Mouse (Mus musculus): Measurements from ENCODE around the gene Ptov1. TPM values are rescaled to one million over a fixed set of nuclear protein-coding genes. Genes with fewer than 3 reads are reported as not detected.

Ptov1 gene
- total and polyA plus RNA-seq, 2 experiments from 2014 or later: 498 to 513 TPM

DNA sequence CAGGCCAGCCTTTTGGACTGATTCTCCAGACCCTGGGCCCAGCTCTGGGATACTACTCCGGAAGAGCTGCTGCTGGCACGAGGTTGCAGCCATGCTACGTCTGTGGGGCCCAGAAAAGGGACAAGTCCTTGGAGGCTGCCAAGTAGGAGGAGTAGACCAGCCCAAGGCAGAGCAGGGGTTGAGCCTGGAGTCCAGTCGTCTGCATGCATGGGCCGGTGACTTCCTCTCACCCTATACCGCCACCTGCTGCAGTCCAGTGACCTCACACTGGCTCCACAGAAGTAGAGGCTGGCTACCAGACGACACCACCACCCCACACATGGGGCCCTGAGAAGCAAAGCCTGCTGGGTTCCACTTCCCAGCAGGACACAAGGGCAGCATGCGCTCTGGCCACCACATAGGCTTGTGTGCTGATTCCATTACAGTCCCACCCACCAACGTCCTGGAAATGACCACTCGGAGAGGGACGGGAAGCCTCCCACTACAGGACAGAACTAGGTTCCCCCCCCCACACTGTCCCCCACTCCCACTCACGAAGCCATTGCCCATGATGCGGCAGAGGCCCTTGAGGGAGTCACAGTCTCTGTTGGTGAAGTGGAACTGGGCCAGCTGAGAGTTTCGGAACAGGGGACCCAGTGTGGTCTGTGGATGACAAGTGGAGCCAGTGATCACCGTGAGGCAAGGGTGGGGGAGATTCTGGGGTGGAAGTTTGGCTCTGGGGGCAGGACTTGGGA lies 3.1 kb downstream of the Ptov1 start:
- ATAC-seq (no peak), DNase-seq (no peak)
- no peaks in the 10 kb centered on the region for H3K9me3 ChIP-seq (ENCODE audit: low read length)
- no peak overlapping the region for H3K27ac ChIP-seq (ENCODE audit: low read depth, low read length)
- H3K9ac ChIP-seq: no peak overlapping the region; the same call in 1 of the 2 replicates
- peak overlapping the region; percentile 80 for H3K4me2 ChIP-seq (ENCODE audit: low read depth)
- no peaks in the 10 kb centered on the region for H3K27me3 ChIP-seq (ENCODE audit: insufficient read depth, low read length)
- 35% methylated on average over 15 of the region's 15 CpGs for WGBS
- H3K4me1 ChIP-seq (ENCODE audit: insufficient read depth): peaks cover 18% of the 10 kb centered on the region
- no peak for TF ChIP-seq CTCF (IDR thresholded peaks at IDR 0.05; ENCODE audit: low read depth)
- H3K36me3 ChIP-seq (ENCODE audit: insufficient read depth): peaks cover 44% of the 10 kb centered on the region
- 0 out of 2 replicates have a peak overlapping the region, but pooled peaks have one; percentile 82 for H3K4me3 ChIP-seq (ENCODE audit: low read depth, low read length)

DNA sequence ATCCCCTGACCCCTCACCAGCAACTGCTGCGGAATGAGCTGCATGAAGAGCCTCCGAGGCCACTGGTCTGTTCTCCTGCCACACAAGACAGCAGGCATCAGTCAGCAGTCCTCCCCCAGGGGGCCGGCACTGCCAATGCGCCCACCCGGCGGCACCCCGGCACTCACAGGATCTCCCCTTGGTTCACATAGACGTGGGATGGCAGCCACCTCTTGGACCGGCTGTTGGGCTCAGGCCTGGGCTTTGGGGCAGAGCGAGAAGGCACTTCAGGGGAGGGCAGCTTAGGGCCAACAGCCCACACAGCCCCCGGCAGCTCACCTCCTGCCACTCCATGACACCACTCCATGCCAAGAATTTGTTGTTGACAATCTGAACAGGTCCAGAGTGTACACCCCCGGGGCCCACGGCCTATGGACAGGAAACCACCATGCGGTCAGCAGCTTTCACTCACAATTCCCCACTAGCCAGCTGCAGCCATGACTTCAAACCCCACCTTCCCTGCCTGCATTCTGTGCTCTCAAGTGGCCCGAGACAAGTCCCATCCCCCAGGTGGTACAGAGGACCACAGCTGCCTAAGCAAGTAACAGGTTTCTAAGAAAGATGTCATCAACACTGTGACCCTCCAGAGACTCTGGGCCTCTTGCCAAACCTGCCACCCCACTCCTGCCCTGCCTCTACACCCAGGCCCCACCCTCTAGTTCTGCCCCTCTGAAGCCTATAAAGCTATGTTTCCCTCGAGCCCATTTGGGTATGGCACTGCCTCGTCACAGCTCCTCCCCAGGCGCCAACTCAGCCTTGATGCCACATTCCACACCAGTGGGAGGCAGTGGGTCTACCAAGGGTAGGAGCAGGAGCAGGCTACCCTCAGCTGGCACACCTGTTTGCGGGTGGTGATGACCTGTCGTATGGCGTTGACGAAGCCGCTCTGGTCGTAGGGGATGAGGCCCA lies 4.7 kb downstream of the Ptov1 start:
- Histone ChIP-seq H3K4me1 (ENCODE audit: insufficient read depth) (peaks cover 13% of the 10 kb centered on the region), H3K9ac (no peak overlapping the region), H3K27ac (ENCODE audit: low read depth, low read length) (no peak overlapping the region), H3K36me3 (ENCODE audit: insufficient read depth) (peaks cover 45% of the 10 kb centered on the region), H3K4me3 (ENCODE audit: low read depth, low read length) (no peak overlapping the region), H3K27me3 (ENCODE audit: insufficient read depth, low read length) (no peaks in the 10 kb centered on the region), H3K4me2 (ENCODE audit: low read depth) (no peak overlapping the region), H3K9me3 (ENCODE audit: low read length) (no peaks in the 10 kb centered on the region)
- WGBS: 78% methylated on average over 24 of the region's 24 CpGs
- TF ChIP-seq CTCF (IDR thresholded peaks at IDR 0.05; ENCODE audit: low read depth): no peak
- DNase-seq (no peak), ATAC-seq (no peak)

DNA sequence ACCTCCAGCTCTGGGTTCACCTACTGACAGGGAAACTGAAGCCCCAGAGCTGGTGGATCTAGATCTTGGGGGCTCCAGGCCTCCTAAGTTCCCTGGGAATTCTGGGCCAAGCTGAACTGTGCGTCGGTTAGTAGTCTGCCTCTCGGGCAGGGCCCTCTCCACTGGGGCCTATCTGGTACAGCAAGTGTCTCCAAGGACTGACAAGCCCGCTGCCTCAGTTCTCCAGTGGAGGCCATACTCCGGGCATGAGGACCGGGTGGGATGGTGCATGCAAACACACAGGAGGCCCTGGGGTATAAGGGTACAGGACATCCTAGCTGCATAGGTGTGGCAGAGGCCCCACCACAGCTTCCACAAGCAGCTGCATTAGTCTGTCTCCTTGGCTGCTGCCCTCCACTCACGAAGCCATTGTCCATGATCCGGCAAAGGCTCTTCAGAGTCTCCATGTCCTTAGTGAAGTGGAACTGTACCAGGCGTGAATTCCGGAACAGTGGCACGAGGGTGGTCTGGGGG lies 5.5 kb downstream of the Ptov1 start:
- WGBS: 82% methylated on average over 11 of the region's 11 CpGs

DNA sequence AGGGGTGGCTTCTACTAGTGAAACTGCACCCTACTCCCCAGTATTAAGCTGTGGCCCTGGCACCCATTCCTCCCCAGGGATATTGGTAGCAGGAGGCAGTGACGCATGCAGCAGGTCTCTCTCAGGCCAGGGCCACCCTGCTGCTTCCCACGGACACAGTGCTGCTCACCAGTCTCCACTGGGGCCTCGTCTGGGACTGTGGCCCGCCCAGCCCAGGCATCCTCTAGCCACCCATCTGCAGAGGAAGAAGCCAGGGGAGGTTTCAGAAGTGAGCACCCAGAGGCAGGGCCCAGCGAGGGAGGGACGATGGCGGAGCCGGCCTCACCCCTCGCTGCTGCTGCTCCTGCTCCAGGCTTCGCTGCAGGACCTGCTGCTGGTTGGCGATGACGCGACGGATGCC lies 6.4 kb downstream of the Ptov1 start:
- no peak overlapping the region for H3K4me2 ChIP-seq (ENCODE audit: low read depth)
- DNase-seq (no peak), ATAC-seq (no peak)
- 86% methylated on average over 14 of the region's 14 CpGs for WGBS
- H3K9me3 ChIP-seq (ENCODE audit: low read length): no peaks in the 10 kb centered on the region
- H3K4me3 ChIP-seq (ENCODE audit: low read depth, low read length): no peak overlapping the region
- H3K9ac ChIP-seq: no peak overlapping the region
- H3K36me3 ChIP-seq (ENCODE audit: insufficient read depth): peaks cover 52% of the 10 kb centered on the region
- no peaks in the 10 kb centered on the region for H3K27me3 ChIP-seq (ENCODE audit: insufficient read depth, low read length)
- no peak for TF ChIP-seq CTCF (IDR thresholded peaks at IDR 0.05; ENCODE audit: low read depth)
- H3K27ac ChIP-seq (ENCODE audit: low read depth, low read length): no peak overlapping the region
- peaks cover 13% of the 10 kb centered on the region for H3K4me1 ChIP-seq (ENCODE audit: insufficient read depth)

More for the DNA sequence above, 5.5 kb downstream of the Ptov1 start:
- Histone ChIP-seq H3K4me2 (ENCODE audit: low read depth) (no peak overlapping the region), H3K9ac (no peak overlapping the region), H3K4me3 (ENCODE audit: low read depth, low read length) (no peak overlapping the region), H3K9me3 (ENCODE audit: low read length) (no peaks in the 10 kb centered on the region), H3K36me3 (ENCODE audit: insufficient read depth) (peaks cover 52% of the 10 kb centered on the region), H3K27me3 (ENCODE audit: insufficient read depth, low read length) (no peaks in the 10 kb centered on the region), H3K27ac (ENCODE audit: low read depth, low read length) (no peak overlapping the region), H3K4me1 (ENCODE audit: insufficient read depth) (peaks cover 13% of the 10 kb centered on the region)
- TF ChIP-seq CTCF (IDR thresholded peaks at IDR 0.05; ENCODE audit: low read depth): no peak
- DNase-seq (no peak), ATAC-seq (no peak)

DNA sequence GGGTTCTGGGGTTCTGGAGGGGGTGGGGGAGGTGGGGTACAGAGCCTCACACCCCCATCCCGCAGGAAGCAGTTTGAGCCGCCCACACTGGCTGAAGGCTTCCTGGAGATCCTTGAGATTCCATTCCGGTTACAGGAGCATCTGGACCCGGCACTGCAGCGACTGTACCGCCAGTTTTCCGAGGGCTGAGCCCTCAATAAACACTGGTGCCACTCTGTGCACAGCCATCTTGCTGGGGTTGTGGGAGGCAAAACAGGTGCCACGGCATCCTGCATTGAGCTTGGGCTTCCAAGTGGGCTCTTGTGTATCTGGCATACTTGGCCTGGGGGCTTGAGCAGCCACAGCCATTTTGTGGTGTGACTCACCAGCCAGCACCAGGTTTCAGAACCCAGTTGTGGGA lies 7.2 kb downstream of the Ptov1 start:
- Histone ChIP-seq H3K4me1 (ENCODE audit: insufficient read depth) (peaks cover 12% of the 10 kb centered on the region), H3K4me2 (ENCODE audit: low read depth) (no peak overlapping the region), H3K9ac (no peak overlapping the region), H3K9me3 (ENCODE audit: low read length) (no peaks in the 10 kb centered on the region), H3K27me3 (ENCODE audit: insufficient read depth, low read length) (no peaks in the 10 kb centered on the region), H3K4me3 (ENCODE audit: low read depth, low read length) (no peak overlapping the region), H3K36me3 (ENCODE audit: insufficient read depth) (peaks cover 52% of the 10 kb centered on the region), H3K27ac (ENCODE audit: low read depth, low read length) (no peak overlapping the region)
- no peak for ATAC-seq
- TF ChIP-seq CTCF (IDR thresholded peaks at IDR 0.05; ENCODE audit: low read depth): no peak
- DNase-seq: no peak
- 76% methylated on average over 8 of the region's 8 CpGs for WGBS

DNA sequence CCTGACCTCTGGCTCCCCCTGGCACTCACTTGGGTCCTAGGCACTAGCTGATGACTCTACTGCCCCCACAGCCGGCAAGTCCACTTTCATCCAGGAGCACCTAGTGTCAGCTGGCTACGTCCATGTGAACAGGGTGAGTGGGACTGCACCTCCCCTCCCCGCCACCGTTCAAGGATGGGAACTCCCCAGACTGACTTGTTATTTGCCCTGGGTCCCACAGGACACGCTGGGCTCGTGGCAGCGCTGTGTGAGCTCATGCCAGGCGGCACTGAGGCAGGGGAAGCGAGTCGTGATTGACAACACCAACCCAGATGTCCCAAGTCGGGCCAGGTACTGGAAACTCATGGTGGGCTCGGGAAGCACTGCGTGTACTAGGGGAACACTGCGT lies 8.2 kb downstream of the Ptov1 start:
- Histone ChIP-seq H3K9ac (no peak overlapping the region), H3K4me1 (ENCODE audit: insufficient read depth) (peaks cover 6% of the 10 kb centered on the region), H3K9me3 (ENCODE audit: low read length) (no peaks in the 10 kb centered on the region), H3K4me2 (ENCODE audit: low read depth) (no peak overlapping the region), H3K36me3 (ENCODE audit: insufficient read depth) (peaks cover 52% of the 10 kb centered on the region), H3K27me3 (ENCODE audit: insufficient read depth, low read length) (no peaks in the 10 kb centered on the region), H3K4me3 (ENCODE audit: low read depth, low read length) (no peak overlapping the region), H3K27ac (ENCODE audit: low read depth, low read length) (no peak overlapping the region)
- no peak for ATAC-seq
- 78% methylated on average over 14 of the region's 14 CpGs for WGBS
- TF ChIP-seq CTCF (IDR thresholded peaks at IDR 0.05; ENCODE audit: low read depth): no peak
- DNase-seq: no peak

All from forebrain, postnatal 0 days (tissue).